Mouse (Mus musculus) liver, embryonic 14.5 days (tissue): Measurements from ENCODE around the gene Pcdh9. TPM values are rescaled to one million over a fixed set of nuclear protein-coding genes. Genes with fewer than 3 reads are reported as not detected.

Experiments used
- ATAC-seq: fragments of 200-750 bp; cut with Nextera tagmentation; 2 replicates; pipeline ENCODE4 v1.8.0; 2017; ENCODE audit warnings: moderate number of reproducible peaks, mild to moderate bottlenecking, moderate library complexity; ENCODE audit not compliant: insufficient read depth
- DNase-seq, 3 experiments: peaks; one replicate each; pipeline ENCODE4 v3.0.0-alpha.2; 2012 to 2013; ENCODE audit warnings: low read depth in 3 of 3, low spot score in 3 of 3
- H3K27ac ChIP-seq: fragments of 300-500 bp; sonication (generic); 2 replicates; pipeline ENCODE4 v1.5.1; 2014; ENCODE audit warnings: moderate library complexity, mild to moderate bottlenecking, control low read depth, inconsistent platforms
- H3K27me3 ChIP-seq: fragments of 300-500 bp; sonication (generic); 2 replicates; pipeline ENCODE4 v1.6.1; 2014; ENCODE audit warnings: mild to moderate bottlenecking, low read length, moderate library complexity; ENCODE audit not compliant: control insufficient read depth, insufficient read depth
- H3K36me3 ChIP-seq: fragments of 300-500 bp; sonication (generic); replicated peaks from 2 replicates; pipeline ENCODE4 v1.6.1; 2014; ENCODE audit warnings: low read depth; ENCODE audit not compliant: control insufficient read depth, insufficient read depth
- H3K4me1 ChIP-seq, 2 experiments: fragments of 200-500 bp in 1 of 2; fragments of 300-500 bp in 1 of 2; sonication (generic) in 1 of 2; replicated peaks; 2 replicates each; pipeline ENCODE4 v1.6.1; 2012 to 2014; ENCODE audit warnings: antibody characterized with exemption in 1 of 2, inconsistent platforms in 1 of 2, low read length in 1 of 2; ENCODE audit not compliant: control insufficient read depth in 2 of 2, insufficient read depth in 2 of 2
- H3K4me2 ChIP-seq: fragments of 300-500 bp; sonication (generic); 2 replicates; pipeline ENCODE4 v1.6.1; 2014; ENCODE audit warnings: low read depth, mild to moderate bottlenecking, control low read depth, moderate library complexity
- H3K4me3 ChIP-seq, 2 experiments: fragments of 200-500 bp in 1 of 2; fragments of 300-500 bp in 1 of 2; sonication (generic) in 1 of 2; 2 replicates each; pipeline ENCODE4 v1.5.1; 2012 to 2014; ENCODE audit warnings: low read depth in 2 of 2, low read length in 2 of 2, mild to moderate bottlenecking in 2 of 2, control low read depth in 1 of 2, inconsistent platforms in 1 of 2, moderate library complexity in 1 of 2; ENCODE audit not compliant: insufficient read depth in 1 of 2
- H3K9ac ChIP-seq: fragments of 300-500 bp; sonication (generic); replicated peaks from 2 replicates; pipeline ENCODE4 v1.6.1; 2014; ENCODE audit warnings: mild to moderate bottlenecking, control low read depth, moderate library complexity
- H3K9me3 ChIP-seq: fragments of 300-500 bp; sonication (generic); 2 replicates; pipeline ENCODE4 v1.6.1; 2016; ENCODE audit warnings: low read length, mixed read lengths; ENCODE audit not compliant: control insufficient read depth
- CTCF ChIP-seq: IDR thresholded peaks from 2 replicates; pipeline ENCODE4 v1.5.1; 2016; ENCODE audit warnings: antibody characterized with exemption, low read depth, control low read depth
- EP300 ChIP-seq: IDR thresholded peaks from 2 replicates; pipeline ENCODE4 v1.6.1; 2016; ENCODE audit warnings: antibody characterized with exemption, low read depth
- WGBS: fragments of 180-500 bp; shearing (Covaris S2); extraction: QIAGEN DNeasy Blood & Tissue Kit; methylation state at CpG from one replicate; pipeline ENCODE4 v1.1.7; 2014; ENCODE audit not compliant: insufficient replicate concordance; 5-methylcytosine and 5-hydroxymethylcytosine counted together
- polyA plus RNA-seq, 2 experiments: library from polyadenylated mRNA; depleted of rRNA in 1 of 2; stranded (reverse) in 1 of 2; unstranded in 1 of 2; fragments of >200 nt; fragmentation: Nextera tagmentation in 1 of 2; extraction: Ambion mirVana in 1 of 2; gene quantifications; 2 replicates each; pipeline versions ENCODE4 v1.2.1 to v1.2.3; 2012 to 2014

The Pcdh9 gene
- polyA plus RNA-seq, 2 experiments = 0.06 to 0.23 TPM

- Histone ChIP-seq H3K9me3 (no peaks in the 10 kb centered on the region), H3K36me3 (no peaks in the 10 kb centered on the region), H3K4me1 (no peaks in the 10 kb centered on the region), H3K4me3 (no peak overlapping the region), H3K27me3 (no peaks in the 10 kb centered on the region), H3K4me2 (no peak overlapping the region), H3K27ac (no peak overlapping the region), H3K9ac (no peak overlapping the region)
- WGBS = 55% methylated on average over 3 of the region's 3 CpGs
- ATAC-seq = no peak
- no peak for DNase-seq
- TF ChIP-seq CTCF (no peak), EP300 (no peak)
Observed at GRCm38 (mm10) chr14:93585432-93586024, 305.0 kb downstream of the Pcdh9 start.

GRCm38 (mm10) chr14:93564361-93564760 is 326.1 kb downstream of the Pcdh9 start:
- WGBS = 46% methylated on average over 2 of the region's 2 CpGs
- ATAC-seq (no peak), DNase-seq (no peak)
- Histone ChIP-seq H3K9ac (no peak overlapping the region), H3K27me3 (no peaks in the 10 kb centered on the region), H3K27ac (no peak overlapping the region), H3K4me1 (no peaks in the 10 kb centered on the region), H3K4me2 (no peak overlapping the region), H3K4me3 (no peak overlapping the region), H3K36me3 (no peaks in the 10 kb centered on the region), H3K9me3 (no peaks in the 10 kb centered on the region)
- TF ChIP-seq CTCF (no peak), EP300 (no peak)

- no peak for ATAC-seq
- Histone ChIP-seq H3K27me3 (no peaks in the 10 kb centered on the region), H3K9ac (no peak overlapping the region), H3K36me3 (no peaks in the 10 kb centered on the region), H3K4me2 (no peak overlapping the region), H3K9me3 (no peaks in the 10 kb centered on the region), H3K4me3 (no peak overlapping the region), H3K27ac (no peak overlapping the region), H3K4me1 (no peaks in the 10 kb centered on the region)
- no peak for TF ChIP-seq EP300
- no peak for TF ChIP-seq CTCF
- DNase-seq = no peak
- WGBS = 56% methylated on average over 1 of the region's 1 CpGs
Observed at GRCm38 (mm10) chr14:93561577-93561976, 328.9 kb downstream of the Pcdh9 start.

- Histone ChIP-seq H3K4me2 (no peak overlapping the region), H3K9me3 (no peaks in the 10 kb centered on the region), H3K27me3 (no peaks in the 10 kb centered on the region), H3K36me3 (no peaks in the 10 kb centered on the region), H3K27ac (no peak overlapping the region), H3K4me1 (no peaks in the 10 kb centered on the region), H3K9ac (no peak overlapping the region), H3K4me3 (no peak overlapping the region)
- no peak for ATAC-seq
- no peak for DNase-seq
- WGBS = 36% methylated on average over 3 of the region's 3 CpGs
- TF ChIP-seq EP300 = no peak
- no peak for TF ChIP-seq CTCF
Observed at GRCm38 (mm10) chr14:93553771-93554170, 336.7 kb downstream of the Pcdh9 start.

GRCm38 (mm10) chr14:93545575-93545974 is 344.9 kb downstream of the Pcdh9 start:
- Histone ChIP-seq H3K4me3 (no peak overlapping the region), H3K36me3 (no peaks in the 10 kb centered on the region), H3K9me3 (no peaks in the 10 kb centered on the region), H3K9ac (no peak overlapping the region), H3K4me1 (no peaks in the 10 kb centered on the region), H3K27ac (no peak overlapping the region), H3K4me2 (no peak overlapping the region), H3K27me3 (no peaks in the 10 kb centered on the region)
- no peak for DNase-seq
- TF ChIP-seq EP300 (no peak), CTCF (no peak)
- ATAC-seq = no peak
- WGBS = 59% methylated on average over 6 of the region's 6 CpGs
